Mouse (Mus musculus) small intestine, adult 2 months (tissue): ENCODE measurements around the gene Ttc28. TPM values are rescaled to one million over a fixed set of nuclear protein-coding genes. Genes with fewer than 3 reads are reported as not detected.
A peak's percentile ranks its signal among the peaks of the same experiment; 100 is the strongest.
"Not testable (repeated sequence)": the region's sequence is repeated elsewhere in the genome, so short reads cannot be mapped to it uniquely, and the experiment has no call there.

Experiments used
- H3K27ac ChIP-seq: fragments of 200-500 bp; 2 replicates; pipeline ENCODE4 v1.5.1; 2012; ENCODE audit warnings: low read depth, low read length, control low read depth, inconsistent platforms; ENCODE audit not compliant: insufficient read depth
- H3K27me3 ChIP-seq: fragments of 200-500 bp; 2 replicates; pipeline ENCODE4 v1.6.1; 2012; ENCODE audit warnings: mild to moderate bottlenecking, moderate library complexity, low read length, inconsistent platforms; ENCODE audit not compliant: control insufficient read depth, insufficient read depth
- H3K36me3 ChIP-seq: fragments of 200-500 bp; 2 replicates; pipeline ENCODE4 v1.6.1; 2012; ENCODE audit warnings: mild to moderate bottlenecking, low read length, control low read depth, inconsistent platforms; ENCODE audit not compliant: control insufficient read depth, insufficient read depth
- H3K4me1 ChIP-seq: fragments of 200-500 bp; 2 replicates; pipeline ENCODE4 v1.6.1; 2012; ENCODE audit warnings: low read length, inconsistent platforms, mixed read lengths; ENCODE audit not compliant: control insufficient read depth, insufficient read depth, insufficient read length
- H3K4me3 ChIP-seq: fragments of 200-500 bp; 2 replicates; pipeline ENCODE4 v1.5.1; 2012; ENCODE audit warnings: low read depth, mild to moderate bottlenecking, control low read depth, inconsistent platforms, low read length, moderate library complexity
- CTCF ChIP-seq: fragments of 200-500 bp; IDR thresholded peaks from 2 replicates; pipeline ENCODE4 v1.5.1; 2012; ENCODE audit warnings: low read depth, mild to moderate bottlenecking, control low read depth, inconsistent platforms, low read length, moderate library complexity, mixed read lengths; ENCODE audit not compliant: insufficient replicate concordance, insufficient read length; ENCODE audit errors: extremely low read depth
- POLR2A ChIP-seq: fragments of 200-500 bp; IDR thresholded peaks from 2 replicates; pipeline ENCODE4 v1.6.1; 2012; ENCODE audit warnings: low read depth, mild to moderate bottlenecking, control low read depth, inconsistent platforms, low read length, moderate library complexity
- WGBS: fragments of 180-500 bp; shearing (Covaris S2); methylation state at CpG from one replicate; pipeline ENCODE4 v1.1.7; 2018; 5-methylcytosine and 5-hydroxymethylcytosine counted together
- polyA plus RNA-seq: library from polyadenylated mRNA; depleted of rRNA; stranded (reverse); fragments of >200 nt; gene quantifications from 2 replicates; pipeline ENCODE4 v1.2.3, GENCODE M21; 2012

Ttc28 gene
- polyA plus RNA-seq, 1 experiment = 3.2 TPM

- Histone ChIP-seq H3K36me3 (no peaks in the 10 kb centered on the region), H3K4me1 (no peaks in the 10 kb centered on the region), H3K27me3 (no peaks in the 10 kb centered on the region), H3K27ac (no peak overlapping the region), H3K4me3 (no peak overlapping the region)
- TF ChIP-seq POLR2A = no peak
- no peak for TF ChIP-seq CTCF
- WGBS = 66% methylated on average over 7 of the region's 7 CpGs
Measured at GRCm38 (mm10) chr5:111256181-111256580, 376.6 kb downstream of the Ttc28 start.

- no peak for TF ChIP-seq POLR2A
- TF ChIP-seq CTCF = peak; percentile 64; the same call in 1 of the 2 replicates
- H3K4me1 ChIP-seq = no peaks in the 10 kb centered on the region; the same call in 1 of the 2 replicates
- H3K36me3 ChIP-seq = no peaks in the 10 kb centered on the region
- H3K4me3 ChIP-seq = no peak overlapping the region
- no peaks in the 10 kb centered on the region for H3K27me3 ChIP-seq
- 3% methylated on average over 2 of the region's 2 CpGs for WGBS
- H3K27ac ChIP-seq = no peak overlapping the region
Measured at GRCm38 (mm10) chr5:111257127-111257526, 377.5 kb downstream of the Ttc28 start.

- not testable (repeated sequence) for H3K27ac ChIP-seq, H3K27me3 ChIP-seq, H3K36me3 ChIP-seq, H3K4me1 ChIP-seq, H3K4me3 ChIP-seq
- WGBS = 88% methylated on average over 1 of the region's 1 CpGs
Measured at GRCm38 (mm10) chr5:111261162-111261561, 381.6 kb downstream of the Ttc28 start.

- Histone ChIP-seq H3K36me3 (no peaks in the 10 kb centered on the region), H3K4me1 (peaks cover 5% of the 10 kb centered on the region), H3K27ac (peak overlapping the region; percentile 62; the same call in 1 of the 2 replicates), H3K27me3 (no peaks in the 10 kb centered on the region), H3K4me3 (no peak overlapping the region)
- TF ChIP-seq CTCF = no peak
- no peak for TF ChIP-seq POLR2A
- WGBS = 59% methylated on average over 13 of the region's 13 CpGs
Measured at GRCm38 (mm10) chr5:111261733-111262573, 382.4 kb downstream of the Ttc28 start.

- WGBS = 39% methylated on average over 11 of the region's 11 CpGs
- peak overlapping the region; percentile 62; the same call in 1 of the 2 replicates for H3K27ac ChIP-seq
- H3K4me1 ChIP-seq = peaks cover 5% of the 10 kb centered on the region
- H3K27me3 ChIP-seq = no peaks in the 10 kb centered on the region
- H3K36me3 ChIP-seq = no peaks in the 10 kb centered on the region
- TF ChIP-seq POLR2A = no peak
- TF ChIP-seq CTCF = no peak
- no peak overlapping the region for H3K4me3 ChIP-seq
Measured at GRCm38 (mm10) chr5:111262574-111263239, 383.1 kb downstream of the Ttc28 start.

GRCm38 (mm10) chr5:111263370-111263769 is 383.8 kb downstream of the Ttc28 start:
- WGBS = 36% methylated on average over 5 of the region's 5 CpGs
- Histone ChIP-seq H3K4me3 (no peak overlapping the region), H3K27me3 (no peaks in the 10 kb centered on the region), H3K27ac (peak overlapping the region; percentile 44; the same call in 1 of the 2 replicates), H3K36me3 (no peaks in the 10 kb centered on the region), H3K4me1 (peaks cover 5% of the 10 kb centered on the region)
- TF ChIP-seq POLR2A (no peak), CTCF (no peak)

- no peak for TF ChIP-seq CTCF
- H3K4me3 ChIP-seq = no peak overlapping the region
- H3K36me3 ChIP-seq = no peaks in the 10 kb centered on the region
- 79% methylated on average over 7 of the region's 7 CpGs for WGBS
- no peaks in the 10 kb centered on the region for H3K27me3 ChIP-seq
- H3K27ac ChIP-seq = no peak overlapping the region
- H3K4me1 ChIP-seq = peaks cover 5% of the 10 kb centered on the region
Measured at GRCm38 (mm10) chr5:111264488-111264887, 384.9 kb downstream of the Ttc28 start.
